Mouse (Mus musculus) mouse embryonic stem cell (cell line): ENCODE data around the gene Gdpd1.
"Not testable (repeated sequence)": the region's sequence is repeated elsewhere in the genome, so short reads cannot be mapped to it uniquely, and the experiment has no call there.

ENCODE experiments used
- in situ Hi-C, 2 experiments: fragments of 300-500 bp; cut with MboI; formaldehyde crosslinking; loops; 1 replicate in 1 of 2; 3 replicates in 1 of 2; pipeline ENCODE4 v1.14.3; 2019 to 2020; ENCODE audit warnings: low sequenced_read_pairs in 2 of 2, low pct_unique_long_range_greater_than_20kb in 1 of 2, mixed read lengths in 1 of 2; ENCODE audit not compliant: unreplicated experiment in 1 of 2

Gdpd1 gene

GRCm38 (mm10) chr11:87073866-87074440 lies at the start of gene Gdpd1:
TSS of gene Gdpd1 (minus strand) at chr11:87074062.
- in situ Hi-C loops = no loop called here

- in situ Hi-C loops = no loop called here
Observed at GRCm38 (mm10) chr11:87121864-87122263, 48.0 kb upstream of the Gdpd1 start.

GRCm38 (mm10) chr11:87110172-87110909 lies 36.5 kb upstream of the Gdpd1 start:
- in situ Hi-C loops = no loop called here

- in situ Hi-C loops = no loop called here
Observed at GRCm38 (mm10) chr11:87109519-87110171, 35.8 kb upstream of the Gdpd1 start.

- in situ Hi-C loops = no loop called here
Observed at GRCm38 (mm10) chr11:87108755-87109518, 35.1 kb upstream of the Gdpd1 start, which contains the start of gene Ska2. TSS of gene Ska2 (plus strand) at chr11:87109234.

GRCm38 (mm10) chr11:87108409-87108754 lies 34.5 kb upstream of the Gdpd1 start, which contains the start of gene Prr11:
TSS of gene Prr11 (minus strand) at chr11:87108708.
- in situ Hi-C loops = no loop called here

GRCm38 (mm10) chr11:87087142-87087541 lies 13.3 kb upstream of the Gdpd1 start:
- in situ Hi-C loops = no loop called here

- in situ Hi-C loops = no loop called here
Observed at GRCm38 (mm10) chr11:87086290-87086984, 12.6 kb upstream of the Gdpd1 start, which contains the start of gene Smg8. TSS of gene Smg8 (minus strand) at chr11:87086774.

GRCm38 (mm10) chr11:87085461-87085860 lies 11.6 kb upstream of the Gdpd1 start:
- in situ Hi-C loops = no loop called here

GRCm38 (mm10) chr11:87083712-87084111 lies 9.8 kb upstream of the Gdpd1 start:
- in situ Hi-C loops = no loop called here

GRCm38 (mm10) chr11:87073343-87073865 lies 458 bp downstream of the Gdpd1 start:
- in situ Hi-C loops = no loop called here

GRCm38 (mm10) chr11:87062087-87062486 lies 11.8 kb downstream of the Gdpd1 start:
- in situ Hi-C loops = no loop called here

- in situ Hi-C loops = no loop called here
Observed at GRCm38 (mm10) chr11:87060410-87060809, 13.5 kb downstream of the Gdpd1 start.

GRCm38 (mm10) chr11:87056286-87056685 lies 17.6 kb downstream of the Gdpd1 start:
- in situ Hi-C loops = no loop called here

- in situ Hi-C loops = not testable (repeated sequence)
Observed at GRCm38 (mm10) chr11:87048900-87049299, 25.0 kb downstream of the Gdpd1 start.

- in situ Hi-C loops = no loop called here
Observed at GRCm38 (mm10) chr11:87046968-87047367, 26.9 kb downstream of the Gdpd1 start.

- in situ Hi-C loops = no loop called here
Observed at GRCm38 (mm10) chr11:87043052-87043451, 30.8 kb downstream of the Gdpd1 start.

- in situ Hi-C loops = no loop called here
Observed at GRCm38 (mm10) chr11:87039307-87039963, 34.4 kb downstream of the Gdpd1 start.
